Mouse (Mus musculus) kidney, postnatal 0 days (tissue): Measurements from ENCODE around the gene Pus10. TPM values are rescaled to one million over a fixed set of nuclear protein-coding genes. Genes with fewer than 3 reads are reported as not detected.
"Not testable (repeated sequence)": the region's sequence is repeated elsewhere in the genome, so short reads cannot be mapped to it uniquely, and the experiment has no call there.

Experiments
- ATAC-seq: fragments of 200-750 bp; cut with Nextera tagmentation; replicated peaks from 2 replicates; pipeline ENCODE4 v1.8.0; 2017; ENCODE audit warnings: low read depth, moderate number of reproducible peaks, moderate TSS enrichment, moderate library complexity; ENCODE audit not compliant: low FRiP score
- DNase-seq: peaks from one replicate; pipeline ENCODE4 v3.0.0-alpha.2; 2016; ENCODE audit warnings: low spot score
- H3K27ac ChIP-seq: fragments of 300-500 bp; sonication (generic); 2 replicates; pipeline ENCODE4 v1.5.1; 2014; ENCODE audit warnings: mild to moderate bottlenecking
- H3K27me3 ChIP-seq: fragments of 300-500 bp; sonication (generic); 2 replicates; pipeline ENCODE4 v1.6.1; 2014; ENCODE audit warnings: low read length, mixed read lengths; ENCODE audit not compliant: insufficient read depth
- H3K36me3 ChIP-seq: fragments of 300-500 bp; sonication (generic); 2 replicates; pipeline ENCODE4 v1.6.1; 2014; ENCODE audit warnings: low read length, mixed read lengths; ENCODE audit not compliant: insufficient read depth
- H3K4me1 ChIP-seq: fragments of 300-500 bp; sonication (generic); replicated peaks from 2 replicates; pipeline ENCODE4 v1.6.1; 2014; ENCODE audit warnings: antibody characterized with exemption, low read length, mixed read lengths; ENCODE audit not compliant: insufficient read depth
- H3K4me2 ChIP-seq: fragments of 300-500 bp; sonication (generic); 2 replicates; pipeline ENCODE4 v1.6.1; 2014; ENCODE audit warnings: mild to moderate bottlenecking, low read length, moderate library complexity, mixed read lengths
- H3K4me3 ChIP-seq: fragments of 300-500 bp; sonication (generic); replicated peaks from 2 replicates; pipeline ENCODE4 v1.5.1; 2014; ENCODE audit warnings: low read depth, low read length
- H3K9ac ChIP-seq: fragments of 300-500 bp; sonication (generic); 2 replicates; pipeline ENCODE4 v1.6.1; 2014; ENCODE audit warnings: low read depth, low read length
- H3K9me3 ChIP-seq: fragments of 300-500 bp; sonication (generic); replicated peaks from 2 replicates; pipeline ENCODE4 v1.6.1; 2016; ENCODE audit warnings: low read length, inconsistent platforms, mixed read lengths
- CTCF ChIP-seq: IDR thresholded peaks from 2 replicates; pipeline ENCODE4 v1.5.1; 2016; ENCODE audit warnings: antibody characterized with exemption, low read depth, mild to moderate bottlenecking, moderate library complexity
- WGBS: fragments of 180-500 bp; shearing (Covaris S2); extraction: QIAGEN DNeasy Blood & Tissue Kit; methylation state at CpG from one replicate; pipeline ENCODE4 v1.1.7; 2014; 5-methylcytosine and 5-hydroxymethylcytosine counted together
- polyA plus RNA-seq: library from polyadenylated mRNA; unstranded; fragments of >200 nt; fragmentation: Nextera tagmentation; extraction: Ambion mirVana; gene quantifications from 2 replicates; pipeline ENCODE4 v1.2.1, GENCODE M21; 2015

The Pus10 gene
- polyA plus RNA-seq, 1 experiment from 2014 or later: 19.3 TPM

DNA sequence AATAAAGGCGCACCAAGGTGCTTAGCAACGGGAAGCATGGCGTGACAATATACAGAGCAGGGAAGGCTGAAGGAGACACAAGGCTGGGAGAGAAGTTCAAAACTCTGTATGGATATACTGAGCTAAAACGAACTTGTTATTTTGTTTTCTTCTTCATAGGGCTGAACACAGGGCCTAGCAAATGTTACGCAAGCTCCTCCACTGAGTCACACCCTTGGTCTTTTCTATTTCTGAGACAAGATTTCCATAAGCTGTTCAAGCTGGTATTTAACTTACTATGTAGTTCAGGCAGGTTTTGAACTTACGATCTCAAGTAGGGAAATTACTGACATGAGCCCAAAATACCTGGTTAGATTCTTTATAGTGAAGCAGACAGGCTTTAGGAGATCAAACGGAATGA, 75.9 kb downstream of the Pus10 start:
- H3K36me3 ChIP-seq: no peaks in the 10 kb centered on the region
- no peak for ATAC-seq
- H3K27me3 ChIP-seq: no peaks in the 10 kb centered on the region
- no peak overlapping the region for H3K27ac ChIP-seq
- DNase-seq: no peak
- TF ChIP-seq CTCF: no peak
- WGBS: 93% methylated on average over 7 of the region's 7 CpGs
- H3K9me3 ChIP-seq: no peaks in the 10 kb centered on the region
- H3K4me2 ChIP-seq: no peak overlapping the region
- H3K4me1 ChIP-seq: no peaks in the 10 kb centered on the region
- H3K9ac ChIP-seq: no peak overlapping the region
- H3K4me3 ChIP-seq: no peak overlapping the region

DNA sequence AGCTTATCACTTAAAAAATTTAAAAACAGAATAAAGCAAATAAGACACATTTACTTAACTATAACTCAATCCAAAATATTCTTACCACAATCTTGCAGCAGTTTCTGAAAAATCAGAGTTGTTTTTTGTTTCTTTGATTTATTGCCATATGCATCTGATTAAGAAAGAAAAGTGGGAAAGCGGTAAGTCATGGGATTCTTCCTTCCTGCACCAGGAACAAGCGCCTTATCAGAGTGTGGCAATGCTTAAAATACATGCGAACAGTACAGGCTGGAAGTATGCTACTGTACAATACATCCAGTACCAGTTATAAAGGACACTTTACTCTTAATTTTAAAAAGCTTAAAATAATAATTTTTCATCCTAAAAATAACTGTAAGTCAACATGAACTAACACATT, 78.9 kb downstream of the Pus10 start:
- 86% methylated on average over 3 of the region's 3 CpGs for WGBS
- no peak for TF ChIP-seq CTCF

DNA sequence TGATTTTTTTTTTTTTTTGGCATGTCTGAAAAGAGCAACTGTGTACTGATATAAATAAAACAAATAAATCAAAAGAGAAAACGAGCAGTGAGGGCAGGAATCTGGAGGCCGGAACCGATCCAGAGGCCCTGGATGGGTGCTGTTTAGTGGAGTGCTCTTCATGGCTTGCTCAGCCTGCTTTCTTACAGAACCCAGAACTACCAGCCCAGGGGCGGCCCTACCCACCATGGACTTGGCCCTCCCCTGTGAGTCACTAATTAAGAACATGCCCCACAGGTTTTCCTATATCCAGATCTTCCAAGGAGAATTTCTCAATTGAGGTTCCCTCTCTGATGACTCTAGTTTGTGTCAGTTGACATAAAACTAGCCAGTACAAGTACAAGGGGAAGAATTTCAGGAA, 80.6 kb downstream of the Pus10 start:
- H3K4me2 ChIP-seq: no peak overlapping the region
- H3K4me1 ChIP-seq: no peaks in the 10 kb centered on the region
- H3K9ac ChIP-seq: no peak overlapping the region
- no peak overlapping the region for H3K4me3 ChIP-seq
- no peak overlapping the region for H3K27ac ChIP-seq
- ATAC-seq (no peak), DNase-seq (no peak)
- no peak for TF ChIP-seq CTCF
- H3K9me3 ChIP-seq: no peaks in the 10 kb centered on the region
- H3K36me3 ChIP-seq: no peaks in the 10 kb centered on the region
- 85% methylated on average over 4 of the region's 4 CpGs for WGBS
- H3K27me3 ChIP-seq: no peaks in the 10 kb centered on the region

More for the DNA sequence above, 78.9 kb downstream of the Pus10 start:
- no peaks in the 10 kb centered on the region for H3K36me3 ChIP-seq
- no peak overlapping the region for H3K9ac ChIP-seq
- no peak overlapping the region for H3K4me2 ChIP-seq
- no peaks in the 10 kb centered on the region for H3K4me1 ChIP-seq
- ATAC-seq (no peak), DNase-seq (no peak)
- no peak overlapping the region for H3K27ac ChIP-seq
- H3K27me3 ChIP-seq: no peaks in the 10 kb centered on the region
- no peaks in the 10 kb centered on the region for H3K9me3 ChIP-seq
- no peak overlapping the region for H3K4me3 ChIP-seq

DNA sequence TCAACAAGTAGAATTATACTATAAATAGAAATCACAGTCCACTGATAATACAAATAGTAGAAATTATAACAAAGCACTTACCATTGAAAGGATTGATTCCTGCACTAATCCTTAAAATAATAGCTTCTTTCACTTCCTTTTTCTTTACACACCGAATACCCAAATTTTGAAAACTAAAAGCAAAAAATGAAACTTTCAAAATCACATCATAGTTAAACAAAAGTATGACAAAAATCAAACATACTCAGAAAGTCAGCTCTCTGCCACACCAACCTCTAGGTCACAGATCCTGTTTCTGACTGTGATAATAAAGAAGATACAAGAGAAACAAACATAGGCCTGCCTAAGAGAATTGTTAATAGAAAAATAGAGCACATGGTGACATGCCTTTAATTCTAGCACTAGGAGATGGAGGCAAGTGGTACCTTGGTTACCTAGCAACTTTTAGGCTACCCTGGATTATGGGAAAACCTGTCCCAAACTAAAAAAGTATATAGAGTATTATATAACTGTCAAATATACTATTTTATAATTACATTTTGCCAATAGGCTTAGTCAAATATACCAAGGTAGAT, 87.7 kb downstream of the Pus10 start:
- Histone ChIP-seq H3K9ac (no peak overlapping the region), H3K9me3 (no peaks in the 10 kb centered on the region), H3K4me2 (no peak overlapping the region), H3K27me3 (no peaks in the 10 kb centered on the region), H3K36me3 (no peaks in the 10 kb centered on the region), H3K4me3 (no peak overlapping the region), H3K4me1 (no peaks in the 10 kb centered on the region), H3K27ac (no peak overlapping the region)
- TF ChIP-seq CTCF: no peak
- ATAC-seq (no peak), DNase-seq (no peak)
- WGBS: 100% methylated on average over 1 of the region's 1 CpGs

DNA sequence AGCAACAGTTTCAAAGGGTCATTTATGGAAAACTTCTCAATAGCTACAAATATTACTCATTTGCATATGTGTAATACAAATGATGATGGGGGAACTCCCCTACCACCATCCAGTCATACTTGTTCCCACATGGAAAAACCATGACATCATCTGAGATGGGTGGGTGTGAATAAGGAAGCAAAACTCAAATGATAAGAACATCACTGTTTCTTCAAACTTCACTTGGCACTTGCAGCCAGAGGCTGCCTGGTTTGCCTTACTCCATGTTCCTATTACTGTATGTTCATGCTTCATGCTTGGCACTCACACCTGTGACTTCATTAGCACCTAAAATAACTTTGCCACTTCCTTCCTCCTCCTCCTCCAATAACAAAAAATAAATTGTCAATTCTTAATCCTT, 88.9 kb downstream of the Pus10 start:
- TF ChIP-seq CTCF: no peak
- H3K27me3 ChIP-seq: no peaks in the 10 kb centered on the region

DNA sequence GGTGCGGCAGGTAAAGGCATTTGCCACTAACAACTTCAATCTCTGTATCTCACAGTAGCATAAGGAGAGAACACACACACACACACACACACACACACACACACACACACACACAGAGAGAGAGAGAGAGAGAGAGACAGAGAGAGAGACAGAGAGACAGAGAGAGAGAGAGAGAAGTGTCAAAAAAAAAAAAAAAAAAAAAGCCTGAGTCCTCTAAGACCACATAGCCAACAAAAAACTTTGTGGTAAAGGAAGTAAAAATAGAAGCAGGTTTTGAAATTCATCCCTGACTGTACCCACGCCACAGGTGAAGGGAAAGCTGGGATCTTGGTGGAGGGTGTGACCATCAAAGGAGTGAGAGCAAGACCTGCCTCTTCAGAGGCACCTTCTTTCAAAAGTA, 92.7 kb downstream of the Pus10 start:
- Histone ChIP-seq H3K36me3 (no peaks in the 10 kb centered on the region), H3K4me2 (no peak overlapping the region), H3K9ac (no peak overlapping the region), H3K9me3 (no peaks in the 10 kb centered on the region), H3K27me3 (no peaks in the 10 kb centered on the region), H3K4me1 (no peaks in the 10 kb centered on the region), H3K4me3 (no peak overlapping the region), H3K27ac (no peak overlapping the region)
- 94% methylated on average over 2 of the region's 2 CpGs for WGBS
- no peak for TF ChIP-seq CTCF
- DNase-seq (no peak), ATAC-seq (no peak)

More for the DNA sequence above, 88.9 kb downstream of the Pus10 start:
- no peak for DNase-seq
- H3K27ac ChIP-seq: no peak overlapping the region
- no peaks in the 10 kb centered on the region for H3K9me3 ChIP-seq
- H3K9ac ChIP-seq: no peak overlapping the region
- H3K36me3 ChIP-seq: no peaks in the 10 kb centered on the region
- ATAC-seq: no peak
- no peaks in the 10 kb centered on the region for H3K4me1 ChIP-seq
- no peak overlapping the region for H3K4me3 ChIP-seq
- H3K4me2 ChIP-seq: no peak overlapping the region

DNA sequence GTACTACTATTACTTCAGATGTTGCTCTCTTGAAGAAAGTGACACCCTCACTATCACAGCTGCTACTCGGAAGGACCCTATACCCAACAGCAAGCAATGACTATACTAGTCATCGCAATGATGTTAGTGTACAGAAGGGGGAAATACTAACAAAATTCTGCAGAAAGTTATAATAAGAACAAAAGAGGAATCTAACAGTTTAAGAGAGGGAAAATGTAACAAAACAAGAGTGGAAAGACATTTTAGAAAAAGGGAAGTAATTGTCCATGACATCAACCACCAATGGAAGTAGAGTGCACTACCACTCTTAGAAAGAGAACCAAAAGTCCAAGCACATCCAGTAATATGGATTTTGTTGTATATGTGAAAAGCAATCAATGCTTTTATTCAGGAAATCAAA, 97.2 kb downstream of the Pus10 start:
- no peaks in the 10 kb centered on the region for H3K27me3 ChIP-seq
- no peak overlapping the region for H3K9ac ChIP-seq
- no peak for TF ChIP-seq CTCF
- no peak for DNase-seq
- ATAC-seq: no peak
- WGBS: 98% methylated on average over 2 of the region's 2 CpGs
- H3K27ac ChIP-seq: no peak overlapping the region
- H3K4me1 ChIP-seq: no peaks in the 10 kb centered on the region
- no peaks in the 10 kb centered on the region for H3K9me3 ChIP-seq
- no peak overlapping the region for H3K4me3 ChIP-seq
- no peak overlapping the region for H3K4me2 ChIP-seq
- no peaks in the 10 kb centered on the region for H3K36me3 ChIP-seq

DNA sequence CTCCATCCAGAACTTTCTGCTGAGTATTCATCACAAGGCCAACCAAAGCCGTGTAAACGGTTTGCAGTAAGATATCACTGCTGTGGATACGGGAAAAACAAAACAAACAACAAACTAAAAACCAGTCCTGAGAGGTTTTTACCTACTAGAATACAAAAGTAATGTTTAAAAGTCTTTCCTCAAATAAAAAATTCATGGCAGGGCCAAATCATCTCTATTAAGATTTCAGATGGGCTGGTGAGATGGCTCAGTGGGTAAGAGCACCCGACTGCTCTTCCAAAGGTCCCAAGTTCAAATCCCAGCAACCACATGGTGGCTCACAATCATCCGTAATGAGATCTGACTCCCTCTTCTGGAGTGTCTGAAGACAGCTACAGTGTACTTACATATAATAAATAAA, 101.9 kb downstream of the Pus10 start:
- H3K27ac ChIP-seq, H3K9ac ChIP-seq, H3K36me3 ChIP-seq, H3K4me2 ChIP-seq, ATAC-seq, H3K9me3 ChIP-seq, DNase-seq, H3K4me1 ChIP-seq, H3K27me3 ChIP-seq, H3K4me3 ChIP-seq: not testable (repeated sequence)
- 86% methylated on average over 4 of the region's 5 CpGs for WGBS
